Mouse (Mus musculus) heart, postnatal 25 days (tissue): Measurements from ENCODE around the gene Mpst. TPM values are rescaled to one million over a fixed set of nuclear protein-coding genes. Genes with fewer than 3 reads are reported as not detected.

Experiments used
- DNase-seq: peaks from one replicate; pipeline ENCODE4 v3.0.0; 2022; ENCODE audit warnings: low spot score
- intact Hi-C: fragments of 180-260 bp; cut with DNase I; formaldehyde crosslinking; loops from one replicate; pipeline ENCODE4 v1.15.1; 2025
- total RNA-seq, 2 experiments: library from RNA; stranded (reverse); gene quantifications; 2 replicates each; pipeline ENCODE4 v1.2.3; 2021

Mpst gene
- total RNA-seq: 10 to 100 TPM; 39.1 to 39.6 TPM

DNA sequence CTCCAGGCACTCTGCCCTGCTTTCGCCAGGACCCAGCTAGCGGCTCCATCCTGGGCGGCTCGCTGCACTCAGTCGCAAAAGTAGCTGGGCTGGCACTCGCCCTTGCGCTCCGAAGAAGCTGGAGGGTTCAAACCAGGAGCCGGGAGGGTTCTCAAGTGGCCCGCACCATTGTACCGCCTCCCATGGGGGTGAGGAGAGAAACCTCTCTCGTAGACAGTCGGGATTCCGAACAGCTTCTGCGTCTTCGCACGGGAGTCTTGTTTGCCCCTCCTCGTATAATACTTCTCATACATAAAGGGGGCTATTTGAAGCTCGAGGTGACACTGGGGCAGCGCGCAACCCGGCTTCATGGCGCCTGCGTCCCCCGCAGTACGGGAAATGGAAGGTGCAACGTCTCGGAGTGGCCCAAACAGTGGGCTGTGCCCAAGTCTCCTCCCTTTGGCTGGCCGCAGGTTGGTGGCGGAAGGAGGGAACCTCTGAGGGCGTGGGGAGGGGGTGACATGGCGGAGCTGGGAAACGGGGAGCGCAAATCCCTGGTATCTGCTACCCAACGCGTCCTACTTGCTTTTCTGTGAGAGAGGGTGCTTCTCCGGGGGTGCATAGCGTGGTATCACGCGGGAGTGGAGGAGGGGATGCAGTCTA is at the start of gene Mpst:
Mpst (plus strand) TSS at position 124 of the 642 bp plus-strand sequence.
- intact Hi-C loops: loop anchor here (2.0 kb wide), 1 partner anchor 22 kb away; the partner anchor contains the start of gene Kctd17
- peak; percentile 88 for DNase-seq

DNA sequence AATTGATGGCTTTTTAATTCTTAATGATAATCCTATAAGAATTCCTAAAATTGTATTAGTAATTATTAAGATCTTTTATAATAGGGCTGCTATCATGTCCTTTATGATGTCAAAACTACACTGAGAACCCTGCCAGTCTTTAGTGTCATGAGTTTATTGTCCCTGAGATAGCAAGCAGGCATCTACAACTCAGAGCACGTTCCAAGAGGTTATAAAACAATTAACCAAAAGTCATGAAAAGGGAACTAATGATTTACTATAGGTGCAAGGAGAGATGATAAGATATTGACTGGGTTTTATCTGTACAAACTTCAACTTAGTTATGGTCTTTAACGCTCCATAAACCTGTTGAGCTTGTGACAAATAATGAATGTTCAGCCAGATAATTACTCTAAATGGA is 40.3 kb upstream of the Mpst start:
- no peak for DNase-seq
- intact Hi-C loops: loop anchor here (5.0 kb wide), 1 partner anchor 189 kb away; no protein-coding TSS in a partner anchor

GRCm38 (mm10) chr15:78366875-78367274 is 39.3 kb upstream of the Mpst start:
- DNase-seq: no peak
- intact Hi-C loops: loop anchor here (5.0 kb wide), 1 partner anchor 190 kb away; no protein-coding TSS in a partner anchor

DNA sequence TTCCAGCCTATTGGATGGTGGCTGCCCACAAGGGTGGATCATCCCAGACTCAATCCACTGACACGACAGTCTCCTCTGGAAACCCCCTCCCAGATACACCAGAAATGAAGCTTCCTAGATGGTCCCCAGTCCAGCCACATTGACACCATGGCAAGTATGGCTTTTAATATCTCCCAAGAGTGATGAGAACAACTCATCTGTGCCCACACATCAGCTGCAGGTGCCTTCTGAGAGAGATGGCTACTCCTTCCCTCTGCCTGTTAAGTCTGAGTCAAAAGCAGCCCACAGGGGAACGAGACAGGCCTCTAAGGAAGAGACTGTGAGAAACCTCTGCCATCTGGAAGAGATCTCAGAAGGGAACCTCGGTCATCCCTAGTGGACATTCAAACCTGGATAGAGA is 38.4 kb upstream of the Mpst start:
- intact Hi-C loops: loop anchor here (5.0 kb wide), 1 partner anchor 191 kb away; no protein-coding TSS in a partner anchor
- DNase-seq: no peak

DNA sequence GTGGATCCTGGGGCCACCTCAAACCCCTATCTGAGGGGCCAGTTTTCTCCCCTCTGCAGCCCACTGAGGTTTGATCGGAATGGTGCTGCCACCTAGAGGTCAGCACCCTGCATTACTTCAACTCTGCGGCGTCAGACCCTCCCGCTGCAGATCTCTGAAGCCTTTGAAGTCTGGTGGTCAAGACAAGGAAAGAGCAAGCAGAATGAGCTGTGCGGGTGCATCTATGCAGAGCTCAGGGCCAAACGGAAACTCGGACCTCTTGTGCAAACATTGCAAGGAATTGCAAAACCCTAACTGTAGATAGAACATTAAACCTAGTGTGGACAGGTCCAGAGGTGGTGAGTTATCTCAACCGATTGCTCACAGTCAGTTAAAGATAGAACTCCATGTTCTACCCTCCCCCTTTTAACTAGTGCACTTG is 37.3 kb upstream of the Mpst start:
- intact Hi-C loops: loop anchor here (1.0 to 5.0 kb wide), 2 partner anchors 112 to 192 kb away; no protein-coding TSS in a partner anchor
- DNase-seq: no peak

DNA sequence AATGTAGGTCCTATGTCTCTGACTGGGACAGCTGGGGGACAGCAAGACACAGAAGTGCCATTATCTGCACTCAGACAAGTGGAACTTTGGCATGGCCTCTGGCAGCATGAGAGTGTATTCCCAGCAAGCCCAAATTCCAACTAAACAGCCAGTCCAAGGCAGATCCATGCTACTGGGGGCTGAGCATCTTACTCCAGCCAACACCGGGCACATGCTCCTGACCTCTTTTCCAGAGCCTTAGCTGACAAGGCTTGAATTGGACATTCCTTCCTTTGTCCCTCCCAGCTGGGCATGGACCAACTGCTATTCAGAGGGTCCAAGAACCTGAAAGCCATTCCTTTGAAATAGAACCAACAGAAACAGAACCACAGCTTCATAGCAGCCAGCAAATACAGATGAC is 36.6 kb upstream of the Mpst start:
- intact Hi-C loops: loop anchor here (1.0 to 5.0 kb wide), 2 partner anchors 112 to 192 kb away; no protein-coding TSS in a partner anchor
- no peak for DNase-seq

DNA sequence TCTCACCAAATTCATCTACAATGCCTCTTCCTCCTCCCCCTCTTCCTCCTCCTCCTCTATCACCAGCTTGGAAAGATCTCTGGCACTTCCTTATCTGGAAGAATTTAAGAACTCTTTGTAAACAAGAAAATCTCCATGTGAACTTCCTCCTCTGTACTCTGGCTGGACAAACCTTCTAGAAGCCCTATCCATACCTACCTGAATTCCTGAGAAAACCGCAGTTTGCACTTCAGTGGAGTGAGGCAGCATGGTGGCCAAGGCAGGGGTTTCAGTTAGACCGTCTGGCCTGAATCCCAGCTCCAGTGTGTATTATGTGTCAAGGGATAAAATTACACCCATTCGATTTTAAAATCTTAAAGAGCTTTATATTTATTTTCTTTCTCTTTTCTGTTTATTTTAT is 33.4 kb upstream of the Mpst start:
- intact Hi-C loops: no loop called here

GRCm38 (mm10) chr15:78374204-78374603 is 32.0 kb upstream of the Mpst start:
- DNase-seq: no peak
- intact Hi-C loops: no loop called here

More for the DNA sequence above, 33.4 kb upstream of the Mpst start:
- DNase-seq: no peak

GRCm38 (mm10) chr15:78377859-78378258 is 28.4 kb upstream of the Mpst start:
- DNase-seq: no peak
- intact Hi-C loops: no loop called here

- intact Hi-C loops: no loop called here
- no peak for DNase-seq
Observed at GRCm38 (mm10) chr15:78378556-78378955, 27.7 kb upstream of the Mpst start.

DNA sequence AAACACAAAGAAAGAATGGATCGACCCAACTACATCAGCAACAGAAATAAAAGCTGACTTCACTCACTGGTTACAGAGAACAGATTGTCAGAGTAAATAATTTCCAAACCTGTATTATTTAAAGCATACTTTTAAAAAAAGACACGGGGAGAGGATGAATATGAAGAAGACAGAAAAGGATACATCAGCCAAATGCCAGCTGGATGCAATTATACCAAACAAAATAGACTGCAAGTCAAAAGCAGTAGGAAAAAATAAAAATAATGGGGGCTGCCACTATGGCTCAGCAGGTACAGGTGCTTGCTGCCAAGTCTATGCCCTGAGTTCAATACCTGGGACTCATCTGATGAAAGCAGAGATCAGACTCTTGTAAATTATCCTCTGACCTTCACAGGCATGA is 26.0 kb upstream of the Mpst start:
- intact Hi-C loops: no loop called here
- DNase-seq: no peak

- no peak for DNase-seq
- intact Hi-C loops: no loop called here
Observed at GRCm38 (mm10) chr15:78380741-78381140, 25.5 kb upstream of the Mpst start.

- DNase-seq: no peak
- intact Hi-C loops: no loop called here
Observed at GRCm38 (mm10) chr15:78382115-78382514, 24.1 kb upstream of the Mpst start.

- no peak for DNase-seq
- intact Hi-C loops: no loop called here
Observed at GRCm38 (mm10) chr15:78383450-78384219, 22.6 kb upstream of the Mpst start.

DNA sequence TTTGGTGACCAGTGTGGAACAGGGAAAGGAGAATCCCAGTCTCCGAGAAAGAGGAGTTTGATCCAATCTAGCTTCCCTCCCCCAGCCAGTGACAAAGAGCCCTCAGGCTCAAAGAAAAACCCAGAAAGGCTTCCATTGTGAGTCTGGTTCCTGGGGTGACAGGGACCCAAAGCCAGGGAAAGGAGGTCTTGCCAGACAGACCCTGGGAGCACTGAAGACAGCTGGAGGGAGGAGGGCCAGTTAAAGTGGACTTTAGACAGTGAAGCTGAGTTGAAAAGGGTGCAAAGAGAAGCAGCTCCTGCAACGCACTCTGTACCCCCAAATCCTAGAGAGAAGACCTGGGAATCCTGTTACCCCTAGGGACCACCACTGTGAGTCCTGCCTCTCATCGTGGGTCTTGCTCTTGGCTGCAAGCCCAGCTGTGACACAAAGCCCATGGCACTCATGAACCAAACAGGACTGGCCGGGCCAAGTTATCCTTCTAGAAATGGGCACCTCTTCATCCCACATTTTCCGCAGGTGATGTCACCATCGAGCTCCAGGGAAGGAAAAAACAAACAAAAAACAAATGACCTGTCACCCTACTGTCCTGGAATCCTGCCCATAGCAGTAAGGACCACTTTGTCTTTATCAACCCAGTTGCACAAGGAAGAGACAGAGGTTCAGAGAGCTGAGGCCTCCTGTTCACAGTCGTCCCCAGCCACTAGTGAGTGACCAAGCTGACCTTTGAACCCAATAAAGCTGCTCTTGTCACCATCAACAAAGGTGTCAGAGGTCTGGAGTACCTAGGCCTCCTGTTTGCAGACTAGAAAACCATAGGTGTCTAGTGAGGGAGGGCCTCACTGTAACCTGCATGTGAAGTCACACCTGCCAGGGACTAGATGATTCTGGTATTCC is 21.7 kb upstream of the Mpst start:
- intact Hi-C loops: no loop called here
- DNase-seq: no peak

- intact Hi-C loops: no loop called here
- no peak for DNase-seq
Observed at GRCm38 (mm10) chr15:78385564-78385963, 20.7 kb upstream of the Mpst start.

DNA sequence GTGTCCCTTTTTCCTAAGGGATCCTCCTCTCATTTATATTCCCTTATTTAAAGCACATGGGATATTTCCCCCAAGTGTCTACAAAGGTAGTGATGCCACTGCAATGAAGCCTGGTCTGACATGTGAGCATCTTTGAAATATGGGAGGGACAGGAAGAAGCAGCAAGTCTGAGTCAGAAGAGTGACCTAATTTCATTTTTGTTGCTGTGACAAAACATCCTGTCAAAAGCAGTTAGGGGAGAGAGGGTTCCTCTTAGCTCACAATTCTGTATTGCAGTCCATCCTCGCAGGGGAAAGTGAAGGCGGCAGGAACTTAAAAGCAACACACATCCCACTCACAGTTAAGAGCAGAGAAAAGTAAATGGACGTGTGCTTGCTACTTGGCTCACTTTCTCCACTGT is 15.4 kb upstream of the Mpst start:
- intact Hi-C loops: no loop called here

DNA sequence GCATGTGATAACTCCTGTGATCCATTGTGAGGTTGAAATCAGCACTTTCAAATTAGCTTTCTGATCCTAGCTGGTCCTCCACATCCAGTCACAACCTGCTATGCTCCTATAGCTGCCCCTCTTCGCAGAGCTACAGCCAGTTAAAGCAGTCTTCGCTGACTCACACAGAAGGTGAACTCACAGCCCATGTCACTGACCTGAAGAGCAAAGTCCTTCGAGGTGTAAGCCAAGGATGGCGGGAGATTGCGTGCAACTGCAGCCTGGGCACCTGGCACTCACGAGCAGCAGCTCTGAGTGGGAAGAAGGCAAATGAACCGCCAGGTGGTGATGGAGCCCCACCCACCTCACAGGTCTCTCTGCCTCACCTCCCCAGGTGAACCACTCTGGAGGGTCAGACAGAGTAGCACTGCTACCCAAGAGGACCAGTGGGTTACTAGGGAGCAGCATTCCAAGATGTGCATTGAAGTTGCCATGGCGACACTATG is 10.7 kb upstream of the Mpst start, which contains the start of gene Tex33:
Tex33 (minus strand) TSS at position 435 of the 485 bp plus-strand sequence.
- no peak for DNase-seq
- intact Hi-C loops: no loop called here

More for the DNA sequence above, 15.4 kb upstream of the Mpst start:
- no peak for DNase-seq

- intact Hi-C loops: no loop called here
- DNase-seq: no peak
Observed at GRCm38 (mm10) chr15:78401345-78401744, 4.9 kb upstream of the Mpst start.

GRCm38 (mm10) chr15:78401921-78402320 is 4.3 kb upstream of the Mpst start:
- DNase-seq: peak; percentile 45
- intact Hi-C loops: no loop called here
